Mouse (Mus musculus): ENCODE results near the gene Sco2. TPM values are rescaled to one million over a fixed set of nuclear protein-coding genes. Genes with fewer than 3 reads are reported as not detected.
A peak's percentile ranks its signal among the peaks of the same experiment; 100 is the strongest.

The Sco2 gene
- polyA plus RNA-seq (2016; fragmentation: Nextera tagmentation; extraction: Ambion mirVana): 4.9 and 6.5 TPM in 2 replicates

GRCm38 (mm10) chr15:89373762-89374248 lies at the start of gene Sco2:
TSS of gene Sco2 (minus strand) at chr15:89373846.
- Histone ChIP-seq H3K4me2 (replicated peaks) (peak within 1 kb of the TSS; percentile 69), H3K36me3 (peaks cover 41% of the 10 kb centered on the region), H3K4me1 (peaks cover 23% of the 10 kb centered on the region), H3K27ac (peak within 1 kb of the TSS; percentile 95), H3K9ac (peak within 1 kb of the TSS; percentile 73), H3K27me3 (peaks cover 37% of the 10 kb centered on the region), H3K9me3 (replicated peaks) (no peaks in the 10 kb centered on the region), H3K4me3 (peak within 1 kb of the TSS; percentile 63)
- 0% methylated on average over 42 of the region's 42 CpGs for WGBS
- peak; percentile 80 for ATAC-seq (ENCODE audit: low FRiP score)

DNA sequence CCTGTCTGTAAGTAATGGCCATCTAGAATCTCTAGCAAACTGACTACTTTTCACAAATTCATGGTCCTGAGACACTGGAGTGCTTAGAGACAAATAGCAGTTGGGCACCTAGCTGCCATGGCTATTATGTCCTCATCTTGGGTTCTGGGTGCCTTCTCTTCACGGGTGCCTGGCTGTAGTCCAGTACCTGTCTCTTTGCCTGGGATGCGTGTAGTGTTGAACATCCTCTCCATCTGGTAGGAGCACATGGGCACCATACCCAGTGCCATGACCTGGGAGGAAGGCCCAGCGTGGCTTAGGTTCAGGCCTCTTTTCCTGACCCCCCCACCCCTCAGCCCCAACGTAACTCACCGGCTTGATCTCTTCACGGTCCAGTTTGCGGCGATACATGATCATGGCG lies 48.3 kb upstream of the Sco2 start:
- no peak for ATAC-seq (ENCODE audit: low FRiP score)
- Histone ChIP-seq H3K9ac (no peak overlapping the region), H3K27me3 (no peaks in the 10 kb centered on the region), H3K4me1 (peaks cover 7% of the 10 kb centered on the region), H3K27ac (no peak overlapping the region), H3K4me2 (replicated peaks) (no peak overlapping the region), H3K4me3 (no peak overlapping the region), H3K9me3 (replicated peaks) (no peaks in the 10 kb centered on the region), H3K36me3 (peaks cover 68% of the 10 kb centered on the region)
- WGBS: 94% methylated on average over 9 of the region's 9 CpGs

DNA sequence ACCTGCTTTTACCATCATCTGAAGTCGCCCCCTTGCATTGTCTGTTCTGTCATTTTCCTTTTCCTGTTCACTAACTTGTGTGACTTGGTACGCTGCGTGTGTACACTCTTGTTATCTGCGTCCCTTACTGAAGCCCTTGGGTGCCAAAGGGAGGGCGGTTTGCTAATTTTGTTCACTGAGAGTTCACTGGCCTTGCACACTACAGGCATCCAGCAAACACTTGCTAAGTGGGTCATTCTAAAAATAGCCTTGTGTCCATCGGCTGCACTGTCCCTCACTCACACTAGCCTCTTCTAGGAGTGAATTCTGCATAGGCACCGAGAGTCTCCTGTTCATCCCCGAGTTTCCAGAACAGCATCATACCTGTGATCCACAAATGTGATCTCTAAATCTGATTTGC lies 41.6 kb upstream of the Sco2 start:
- H3K4me2 ChIP-seq (replicated peaks): no peak overlapping the region
- no peak for ATAC-seq (ENCODE audit: low FRiP score)
- no peak overlapping the region for H3K27ac ChIP-seq
- no peaks in the 10 kb centered on the region for H3K9me3 ChIP-seq (replicated peaks)
- WGBS: 88% methylated on average over 8 of the region's 8 CpGs
- H3K36me3 ChIP-seq: peaks cover 35% of the 10 kb centered on the region
- H3K9ac ChIP-seq: no peak overlapping the region
- H3K4me3 ChIP-seq: no peak overlapping the region
- no peaks in the 10 kb centered on the region for H3K4me1 ChIP-seq
- H3K27me3 ChIP-seq: no peaks in the 10 kb centered on the region

- Histone ChIP-seq H3K36me3 (no peaks in the 10 kb centered on the region), H3K9me3 (replicated peaks) (peaks cover 14% of the 10 kb centered on the region; the same call in 1 of the 2 replicates), H3K27ac (no peak within 1 kb of the TSS), H3K27me3 (no peaks in the 10 kb centered on the region), H3K9ac (no peak within 1 kb of the TSS), H3K4me2 (replicated peaks) (no peak within 1 kb of the TSS), H3K4me3 (no peak within 1 kb of the TSS), H3K4me1 (no peaks in the 10 kb centered on the region)
- no peak for ATAC-seq (ENCODE audit: low FRiP score)
- WGBS: 85% methylated on average over 24 of the region's 24 CpGs
These were observed 36.5 kb upstream of the Sco2 start, which contains the start of gene Syce3 for GRCm38 (mm10) chr15:89410118-89410517. TSS of gene Syce3 (minus strand) at chr15:89410503.

GRCm38 (mm10) chr15:89406691-89407090 lies 33.0 kb upstream of the Sco2 start:
- ATAC-seq (ENCODE audit: low FRiP score): no peak
- no peaks in the 10 kb centered on the region for H3K36me3 ChIP-seq
- peaks cover 14% of the 10 kb centered on the region; the same call in 1 of the 2 replicates for H3K9me3 ChIP-seq (replicated peaks)
- H3K4me2 ChIP-seq (replicated peaks): no peak overlapping the region
- no peaks in the 10 kb centered on the region for H3K4me1 ChIP-seq
- H3K27me3 ChIP-seq: no peaks in the 10 kb centered on the region
- no peak overlapping the region for H3K9ac ChIP-seq
- no peak overlapping the region for H3K4me3 ChIP-seq
- no peak overlapping the region for H3K27ac ChIP-seq

DNA sequence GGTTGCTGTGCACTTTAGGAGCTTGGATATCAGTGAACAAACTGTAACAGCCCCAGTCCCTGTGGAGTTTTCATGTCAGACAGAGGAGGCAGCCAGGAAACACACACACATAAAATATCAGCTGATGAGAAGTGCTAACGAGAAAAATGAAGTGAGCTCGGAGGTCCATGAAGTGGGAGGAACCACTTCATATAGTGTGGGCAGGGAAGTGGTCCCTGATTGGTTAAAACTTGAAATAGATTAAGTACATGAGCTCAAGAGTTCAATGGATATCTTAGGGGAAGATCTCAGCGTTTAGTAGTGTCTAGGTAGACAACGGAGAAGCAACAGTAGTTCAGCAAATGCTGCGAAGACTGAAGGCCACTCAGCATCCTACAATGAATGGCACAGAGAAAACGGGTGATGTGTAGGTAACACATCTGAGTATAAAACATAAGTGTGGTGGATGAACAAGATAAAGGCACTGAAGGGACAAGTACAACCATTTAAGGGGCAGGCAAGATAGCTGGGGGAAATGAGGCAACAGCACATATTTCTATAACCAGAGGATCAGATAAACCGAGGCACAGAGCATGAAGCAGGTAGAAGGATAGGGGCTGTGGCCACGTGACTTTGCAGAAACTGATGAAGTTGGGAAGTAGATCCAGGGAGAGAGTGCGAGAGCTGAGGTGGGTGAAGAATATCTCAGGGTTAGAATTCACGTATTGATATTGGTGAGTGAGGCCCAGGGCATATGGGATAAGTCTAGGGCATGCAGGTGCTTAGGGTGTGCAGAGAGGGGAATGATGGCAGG lies 31.4 kb upstream of the Sco2 start:
- WGBS: 84% methylated on average over 10 of the region's 10 CpGs

GRCm38 (mm10) chr15:89402471-89402870 lies 28.8 kb upstream of the Sco2 start:
- 79% methylated on average over 1 of the region's 1 CpGs for WGBS
- Histone ChIP-seq H3K9me3 (replicated peaks) (no peaks in the 10 kb centered on the region), H3K4me3 (no peak overlapping the region), H3K4me1 (no peaks in the 10 kb centered on the region), H3K27me3 (no peaks in the 10 kb centered on the region), H3K4me2 (replicated peaks) (no peak overlapping the region), H3K9ac (no peak overlapping the region), H3K36me3 (no peaks in the 10 kb centered on the region), H3K27ac (no peak overlapping the region)
- no peak for ATAC-seq (ENCODE audit: low FRiP score)

More for the DNA sequence above, 31.4 kb upstream of the Sco2 start:
- Histone ChIP-seq H3K36me3 (no peaks in the 10 kb centered on the region), H3K27ac (no peak overlapping the region), H3K9ac (no peak overlapping the region), H3K9me3 (replicated peaks) (peaks cover 14% of the 10 kb centered on the region; the same call in 1 of the 2 replicates), H3K27me3 (no peaks in the 10 kb centered on the region), H3K4me1 (no peaks in the 10 kb centered on the region), H3K4me3 (no peak overlapping the region), H3K4me2 (replicated peaks) (no peak overlapping the region)
- no peak for ATAC-seq (ENCODE audit: low FRiP score)

- Histone ChIP-seq H3K9me3 (replicated peaks) (no peaks in the 10 kb centered on the region), H3K4me3 (no peak overlapping the region), H3K27ac (no peak overlapping the region), H3K27me3 (no peaks in the 10 kb centered on the region), H3K9ac (no peak overlapping the region), H3K36me3 (no peaks in the 10 kb centered on the region), H3K4me2 (replicated peaks) (no peak overlapping the region), H3K4me1 (no peaks in the 10 kb centered on the region)
- ATAC-seq (ENCODE audit: low FRiP score): no peak
- 70% methylated on average over 1 of the region's 1 CpGs for WGBS
These were observed 26.1 kb upstream of the Sco2 start for GRCm38 (mm10) chr15:89399716-89400115.

GRCm38 (mm10) chr15:89398146-89398545 lies 24.5 kb upstream of the Sco2 start:
- Histone ChIP-seq H3K4me1 (no peaks in the 10 kb centered on the region), H3K9me3 (replicated peaks) (no peaks in the 10 kb centered on the region), H3K4me2 (replicated peaks) (no peak overlapping the region), H3K36me3 (no peaks in the 10 kb centered on the region), H3K27me3 (no peaks in the 10 kb centered on the region), H3K27ac (no peak overlapping the region), H3K9ac (no peak overlapping the region), H3K4me3 (no peak overlapping the region)
- no peak for ATAC-seq (ENCODE audit: low FRiP score)
- 81% methylated on average over 2 of the region's 2 CpGs for WGBS

DNA sequence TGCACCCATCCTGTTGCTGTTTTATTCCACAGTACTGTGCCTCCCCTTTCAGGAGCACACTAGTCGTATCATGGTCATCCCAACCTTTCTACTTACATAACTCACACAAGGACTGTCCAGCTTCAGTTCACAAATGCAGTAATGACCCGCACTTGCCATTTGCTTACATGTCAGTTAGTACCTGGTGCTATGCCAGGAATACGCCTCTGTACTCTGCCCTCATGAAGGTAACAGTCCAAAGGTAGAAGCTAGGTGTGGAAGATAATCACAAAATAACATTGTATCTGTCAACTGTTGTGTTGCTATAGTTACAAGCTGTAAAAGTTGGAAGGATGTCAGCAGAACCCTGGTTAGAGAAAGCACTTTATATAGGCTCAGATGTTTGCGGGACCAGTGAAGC lies 23.2 kb upstream of the Sco2 start:
- Histone ChIP-seq H3K27me3 (no peaks in the 10 kb centered on the region), H3K9me3 (replicated peaks) (no peaks in the 10 kb centered on the region), H3K4me3 (no peak overlapping the region), H3K4me2 (replicated peaks) (no peak overlapping the region), H3K4me1 (no peaks in the 10 kb centered on the region), H3K36me3 (no peaks in the 10 kb centered on the region), H3K27ac (no peak overlapping the region), H3K9ac (no peak overlapping the region)
- 91% methylated on average over 4 of the region's 4 CpGs for WGBS
- no peak for ATAC-seq (ENCODE audit: low FRiP score)

DNA sequence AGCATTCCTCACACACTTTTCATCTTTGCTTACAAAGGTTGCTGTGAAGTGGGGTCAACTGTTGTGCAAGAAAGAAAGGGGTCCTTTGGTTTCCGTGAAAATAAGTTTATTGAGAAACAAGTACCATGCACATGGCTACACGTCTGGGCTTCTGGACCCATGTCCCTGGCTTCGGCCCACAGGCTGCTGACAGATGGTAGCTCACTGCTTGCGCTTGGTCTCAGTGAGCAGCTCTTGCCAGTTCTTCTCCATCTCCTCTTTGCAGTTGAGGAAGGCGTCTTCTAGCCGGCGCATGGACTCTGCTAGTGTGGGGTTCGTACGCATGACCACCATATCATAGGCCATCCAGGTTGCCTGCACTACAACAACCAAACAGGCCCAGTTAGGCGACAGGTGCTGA lies 16.4 kb upstream of the Sco2 start:
- H3K4me2 ChIP-seq (replicated peaks): no peak overlapping the region
- H3K27me3 ChIP-seq: no peaks in the 10 kb centered on the region
- no peaks in the 10 kb centered on the region for H3K36me3 ChIP-seq
- no peak for ATAC-seq (ENCODE audit: low FRiP score)
- 92% methylated on average over 10 of the region's 10 CpGs for WGBS
- no peak overlapping the region for H3K9ac ChIP-seq
- no peaks in the 10 kb centered on the region for H3K4me1 ChIP-seq
- no peaks in the 10 kb centered on the region for H3K9me3 ChIP-seq (replicated peaks)
- no peak overlapping the region for H3K4me3 ChIP-seq
- H3K27ac ChIP-seq: no peak overlapping the region

DNA sequence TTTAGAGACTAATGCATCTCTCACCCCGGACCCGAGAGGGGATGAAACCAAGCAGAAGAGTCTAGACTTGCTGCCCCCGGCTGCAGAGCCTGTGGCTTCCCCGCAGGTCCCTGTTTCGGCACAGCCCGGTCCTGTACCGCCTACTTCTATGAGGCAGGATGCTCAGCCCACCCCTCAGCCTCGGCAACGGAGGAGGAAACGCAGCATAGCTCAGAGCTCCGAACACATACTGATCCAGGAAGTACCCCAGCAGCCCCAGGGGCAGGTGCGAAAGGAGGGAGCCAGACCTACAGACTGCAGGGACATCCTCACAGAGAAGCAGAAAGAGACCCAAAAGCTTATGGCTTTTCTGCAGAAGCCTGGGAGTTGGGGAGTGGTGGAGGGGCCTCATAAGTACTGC lies 13.5 kb upstream of the Sco2 start:
- H3K4me1 ChIP-seq: no peaks in the 10 kb centered on the region
- no peaks in the 10 kb centered on the region for H3K9me3 ChIP-seq (replicated peaks)
- WGBS: 50% methylated on average over 12 of the region's 12 CpGs
- H3K36me3 ChIP-seq: no peaks in the 10 kb centered on the region
- peaks cover 9% of the 10 kb centered on the region; the same call in 1 of the 2 replicates for H3K27me3 ChIP-seq
- no peak for ATAC-seq (ENCODE audit: low FRiP score)
- no peak overlapping the region for H3K27ac ChIP-seq
- no peak overlapping the region for H3K4me3 ChIP-seq
- no peak overlapping the region for H3K9ac ChIP-seq
- H3K4me2 ChIP-seq (replicated peaks): no peak overlapping the region

DNA sequence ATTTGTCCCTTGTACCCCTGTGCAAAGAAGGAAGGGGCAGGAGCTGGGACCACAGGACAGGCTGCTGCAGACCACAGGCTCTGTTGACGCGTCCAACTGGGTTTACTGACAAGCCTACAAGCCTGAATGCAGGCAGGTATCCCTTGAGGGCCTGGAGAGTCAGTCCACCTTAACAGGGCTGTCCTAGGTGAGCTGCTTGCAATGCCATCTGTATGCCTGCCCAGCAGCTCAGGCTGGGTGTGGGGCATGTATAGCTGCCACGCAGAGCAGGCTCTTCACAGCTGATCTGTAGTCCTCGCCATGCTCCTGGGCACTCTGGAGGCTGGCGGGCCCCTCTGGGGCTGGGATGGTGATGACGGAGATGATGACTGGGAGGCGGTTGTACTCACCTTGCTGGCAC lies 11.0 kb upstream of the Sco2 start, which contains the start of gene Klhdc7b:
TSS of gene Klhdc7b (plus strand) at position 301 of the 400 bp plus-strand sequence.
- Histone ChIP-seq H3K27me3 (peaks cover 25% of the 10 kb centered on the region), H3K4me2 (replicated peaks) (no peak within 1 kb of the TSS), H3K9ac (no peak within 1 kb of the TSS), H3K4me3 (no peak within 1 kb of the TSS), H3K9me3 (replicated peaks) (no peaks in the 10 kb centered on the region), H3K4me1 (peaks cover under 1% of the 10 kb centered on the region; the same call in 1 of the 2 replicates), H3K27ac (no peak within 1 kb of the TSS), H3K36me3 (no peaks in the 10 kb centered on the region)
- 86% methylated on average over 7 of the region's 7 CpGs for WGBS
- no peak for ATAC-seq (ENCODE audit: low FRiP score)

Measured in hindbrain, embryonic 12.5 days (tissue).